Mouse (Mus musculus) heart, postnatal 36 days (tissue): ENCODE measurements around the gene Prkg1. TPM values are rescaled to one million over a fixed set of nuclear protein-coding genes. Genes with fewer than 3 reads are reported as not detected.

Experiments
- DNase-seq, 2 experiments: peaks; one replicate each; pipeline ENCODE4 v3.0.0; 2021 to 2022
- intact Hi-C: fragments of 180-260 bp; cut with DNase I; formaldehyde crosslinking; loops from one replicate; pipeline ENCODE4 v1.15.1; 2025
- total RNA-seq, 2 experiments: library from RNA; stranded (reverse); gene quantifications; 2 replicates each; pipeline ENCODE4 v1.2.3; 2021

The Prkg1 gene
- total RNA-seq, 2 experiments from 2014 or later, result 12.7 to 13.4 TPM

GRCm38 (mm10) chr19:31750976-31751676 is 13.7 kb downstream of the Prkg1 start:
- intact Hi-C loops, result loop anchor here (10.0 kb wide), 1 partner anchor 666 kb away; the partner anchor contains the start of gene Cstf2t
- no peak for DNase-seq

DNA sequence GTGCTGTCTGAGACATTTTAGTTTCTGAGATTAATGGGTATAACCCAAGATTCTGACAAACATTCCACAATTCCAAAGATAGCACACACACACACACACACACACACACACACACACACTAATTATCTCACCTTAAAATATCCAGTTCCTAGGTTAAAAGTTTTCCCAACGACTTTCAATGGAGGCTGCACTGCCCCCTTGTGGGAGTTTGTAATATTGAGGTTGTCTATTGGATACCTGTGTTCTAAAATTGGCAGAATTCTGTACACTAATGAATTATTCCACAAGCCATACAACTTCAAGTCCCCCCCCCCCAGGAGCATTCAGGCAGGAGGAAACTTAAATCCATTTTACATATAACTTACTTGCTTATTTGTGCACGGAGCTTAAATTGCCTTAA is 18.2 kb downstream of the Prkg1 start:
- DNase-seq, result peak; percentile 53 to 64
- intact Hi-C loops, result loop anchor here (2.0 to 5.0 kb wide), 2 partner anchors 404 to 1084 kb away; no protein-coding TSS in a partner anchor

- peak in 1 of 2 experiments; percentile 10 for DNase-seq
- intact Hi-C loops, result loop anchor here (5.0 kb wide), 1 partner anchor 36 kb away; no protein-coding TSS in a partner anchor
Measured at GRCm38 (mm10) chr19:31743241-31744045, 21.4 kb downstream of the Prkg1 start.

DNA sequence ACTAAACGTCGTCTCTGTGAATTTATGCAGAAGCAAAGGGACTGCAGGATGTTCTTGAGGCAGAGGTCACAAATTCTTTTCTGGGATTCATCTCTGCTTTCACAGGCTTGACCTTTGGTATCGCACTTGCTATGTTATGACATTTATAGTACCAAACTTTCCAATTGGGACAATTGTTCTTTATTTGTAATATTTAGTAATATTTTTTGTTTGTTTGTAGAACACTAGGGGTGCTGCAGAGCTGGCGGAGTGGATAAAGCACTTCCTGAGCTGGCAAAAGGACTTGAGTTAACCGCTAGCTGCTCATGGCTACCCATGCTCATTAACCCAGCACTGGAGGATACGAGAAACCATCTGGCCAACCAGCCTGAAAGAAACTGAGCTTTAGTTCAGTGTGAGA is 49.9 kb downstream of the Prkg1 start:
- peak in 1 of 2 experiments; percentile 8 for DNase-seq
- intact Hi-C loops, result no loop called here

- no peak for DNase-seq
- intact Hi-C loops, result no loop called here
Measured at GRCm38 (mm10) chr19:31714418-31714817, 50.4 kb downstream of the Prkg1 start.

DNA sequence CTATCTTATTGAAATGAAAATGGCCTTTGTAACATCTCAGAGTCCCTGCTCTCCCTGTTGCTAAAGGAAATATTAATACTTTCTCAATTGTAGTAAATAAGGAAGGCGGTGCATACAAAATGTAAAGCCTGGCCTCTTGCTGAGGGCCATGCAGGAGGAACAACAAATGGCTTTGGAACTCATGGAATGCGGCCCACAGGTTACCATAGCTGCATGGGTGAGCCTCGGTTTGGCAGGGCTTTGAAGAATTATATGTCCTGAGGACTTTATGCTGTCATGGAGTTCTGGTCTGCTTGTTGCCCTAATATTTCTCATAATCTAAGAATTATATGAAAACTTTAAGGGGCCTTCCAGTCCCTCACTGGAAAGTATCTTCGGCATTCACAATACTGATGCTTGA is 51.5 kb downstream of the Prkg1 start:
- intact Hi-C loops, result no loop called here
- DNase-seq, result no peak

GRCm38 (mm10) chr19:31710336-31710735 is 54.5 kb downstream of the Prkg1 start:
- DNase-seq, result no peak
- intact Hi-C loops, result no loop called here

- intact Hi-C loops, result no loop called here
- DNase-seq, result no peak
Measured at GRCm38 (mm10) chr19:31703991-31704390, 60.8 kb downstream of the Prkg1 start.

GRCm38 (mm10) chr19:31698916-31699315 is 65.9 kb downstream of the Prkg1 start:
- intact Hi-C loops, result no loop called here
- DNase-seq, result no peak

GRCm38 (mm10) chr19:31680821-31681220 is 84.0 kb downstream of the Prkg1 start:
- intact Hi-C loops, result loop anchor here (1.0 to 10.0 kb wide), 3 partner anchors 338 to 1016 kb away; no protein-coding TSS in a partner anchor
- no peak for DNase-seq

GRCm38 (mm10) chr19:31678324-31678723 is 86.5 kb downstream of the Prkg1 start:
- intact Hi-C loops, result no loop called here
- DNase-seq, result no peak

- intact Hi-C loops, result no loop called here
- DNase-seq, result no peak
Measured at GRCm38 (mm10) chr19:31671726-31672125, 93.1 kb downstream of the Prkg1 start.

DNA sequence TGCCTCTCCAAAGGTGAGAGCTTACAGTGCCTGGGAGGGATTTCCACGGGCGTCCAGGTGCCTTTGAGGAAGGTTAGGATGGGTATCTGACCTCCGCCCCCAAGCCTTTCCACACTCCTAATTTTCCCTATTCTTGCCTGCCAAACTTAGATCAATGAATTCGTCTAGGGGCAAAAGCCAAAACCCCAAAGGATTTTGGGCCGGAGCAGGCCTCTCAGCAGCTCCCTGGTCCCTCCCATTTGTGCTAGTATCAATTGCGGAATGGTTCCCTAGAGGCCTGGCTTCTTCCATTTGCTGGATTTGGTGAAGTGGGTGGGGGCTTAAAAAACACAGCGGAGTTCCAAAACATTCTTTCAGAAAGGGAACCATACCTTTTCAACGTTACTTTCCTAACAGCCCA is 99.8 kb downstream of the Prkg1 start:
- no peak for DNase-seq
- intact Hi-C loops, result no loop called here

DNA sequence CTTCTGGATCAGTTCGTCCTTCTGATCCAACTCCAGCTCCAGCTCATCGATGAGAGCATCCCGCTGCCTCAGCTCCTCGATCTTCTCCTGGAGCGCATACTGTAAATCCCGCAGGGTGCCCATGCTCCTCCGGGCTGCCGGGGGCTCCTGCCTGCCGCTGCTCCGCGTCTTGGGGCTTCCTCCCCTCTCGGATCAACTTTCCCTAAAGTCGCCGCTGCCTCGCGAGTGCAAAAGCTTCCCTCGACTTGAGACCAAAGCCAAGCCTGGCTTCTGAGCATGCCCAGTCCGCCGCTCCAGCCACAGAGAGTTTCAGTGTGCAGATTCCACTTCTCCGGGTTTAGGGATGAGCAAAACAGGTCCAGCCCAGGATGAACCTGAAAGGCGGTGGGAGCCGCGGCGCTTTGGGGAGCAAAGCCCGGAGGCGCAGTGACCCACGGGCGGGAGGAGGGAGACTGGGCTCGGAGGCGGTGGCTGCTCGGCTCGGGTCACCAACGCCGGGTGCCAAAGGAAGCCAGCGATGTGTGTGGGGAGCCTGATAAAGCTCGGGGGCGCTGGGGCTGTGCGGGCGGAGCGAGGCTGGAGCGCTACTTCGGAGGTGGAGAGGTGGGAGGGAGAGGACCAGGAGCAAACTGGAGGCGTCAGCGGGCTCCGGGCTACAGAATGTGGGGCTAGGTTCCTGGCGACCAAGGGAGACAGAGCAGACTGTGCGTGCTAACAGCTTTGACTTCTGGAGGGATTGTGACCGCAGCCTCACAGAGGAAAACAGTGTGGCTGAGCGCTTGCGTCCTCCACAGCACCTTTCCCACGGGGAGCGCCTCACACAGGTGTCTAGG is 100.5 kb downstream of the Prkg1 start:
- intact Hi-C loops, result no loop called here
- DNase-seq, result peak; percentile 60 to 62

DNA sequence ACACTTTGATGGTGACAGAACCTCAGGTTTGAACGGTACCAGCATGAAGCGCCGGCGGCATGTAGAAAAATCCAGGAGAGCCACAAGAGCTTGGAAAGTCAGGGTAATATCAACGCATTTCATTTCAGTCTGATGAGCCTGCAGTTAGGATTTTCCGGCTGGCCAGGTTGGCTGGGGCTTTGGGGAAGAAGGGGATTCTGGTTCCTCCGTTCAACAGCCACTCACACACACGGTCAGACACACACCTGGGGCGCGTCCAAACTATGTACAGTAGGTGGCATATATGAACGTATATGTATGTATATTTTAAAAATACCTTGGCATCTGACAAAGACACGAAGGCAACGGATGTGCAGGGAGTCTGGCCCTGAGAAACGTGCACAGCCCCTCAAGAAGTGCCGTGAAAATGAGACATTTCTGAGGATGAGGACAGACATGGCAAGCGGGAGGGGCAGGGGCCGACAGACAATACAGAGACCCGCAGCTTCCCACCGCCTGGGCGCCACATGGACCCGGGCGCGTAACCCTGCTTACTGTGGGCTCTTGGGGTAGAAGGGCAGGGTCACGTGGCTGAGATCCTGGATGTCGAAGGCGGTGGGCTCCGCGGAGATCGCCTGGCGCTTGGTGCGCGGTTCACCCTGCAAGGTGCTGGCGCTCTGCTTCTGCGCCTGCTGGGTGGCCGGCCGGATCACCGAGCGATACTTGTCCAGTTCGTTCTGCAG is 101.2 kb downstream of the Prkg1 start:
- intact Hi-C loops, result no loop called here
- DNase-seq, result peak in 1 of 2 experiments; percentile 14

DNA sequence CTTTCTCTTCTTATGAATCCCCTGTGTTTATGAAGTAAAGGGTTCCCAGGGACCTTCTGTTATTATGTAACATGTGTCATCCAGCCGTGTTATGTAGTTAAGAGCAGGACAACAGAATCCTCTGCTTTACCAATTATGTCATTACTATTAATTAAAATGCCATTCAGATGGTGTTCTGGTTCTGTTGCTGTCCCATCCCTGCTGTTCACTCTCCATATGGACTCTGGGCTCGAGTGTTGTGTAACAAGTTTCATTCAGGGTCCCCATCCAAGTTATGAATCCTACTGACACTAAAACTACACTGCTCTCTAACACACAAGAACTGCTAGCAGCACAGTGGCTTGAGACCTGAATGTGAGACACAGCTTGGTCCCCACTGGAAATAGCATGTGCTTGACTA is 102.0 kb downstream of the Prkg1 start:
- intact Hi-C loops, result no loop called here
- DNase-seq, result no peak

GRCm38 (mm10) chr19:31658751-31659397 is 106.0 kb downstream of the Prkg1 start:
- intact Hi-C loops, result no loop called here
- no peak for DNase-seq

- no peak for DNase-seq
- intact Hi-C loops, result no loop called here
Measured at GRCm38 (mm10) chr19:31656256-31656655, 108.6 kb downstream of the Prkg1 start.

DNA sequence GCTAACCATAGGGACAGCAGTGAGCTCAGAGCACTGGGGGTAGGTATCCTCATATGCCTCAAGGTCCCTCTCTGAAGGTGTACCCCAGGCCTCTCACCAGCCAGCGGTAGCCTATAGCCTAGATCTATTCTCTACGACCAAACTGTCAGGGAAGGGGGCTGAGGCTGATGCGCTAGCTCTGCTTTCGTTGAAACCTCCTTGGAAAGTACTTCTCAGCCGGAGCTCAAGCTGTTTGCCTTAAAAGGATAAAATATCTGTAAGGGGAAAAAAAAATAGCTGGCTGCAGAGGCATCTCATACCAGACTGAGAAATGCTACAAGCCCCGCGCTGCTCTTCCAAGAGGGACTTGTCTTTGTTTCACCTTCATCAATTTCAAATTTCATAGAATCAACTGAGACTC is 109.0 kb downstream of the Prkg1 start:
- intact Hi-C loops, result no loop called here

DNA sequence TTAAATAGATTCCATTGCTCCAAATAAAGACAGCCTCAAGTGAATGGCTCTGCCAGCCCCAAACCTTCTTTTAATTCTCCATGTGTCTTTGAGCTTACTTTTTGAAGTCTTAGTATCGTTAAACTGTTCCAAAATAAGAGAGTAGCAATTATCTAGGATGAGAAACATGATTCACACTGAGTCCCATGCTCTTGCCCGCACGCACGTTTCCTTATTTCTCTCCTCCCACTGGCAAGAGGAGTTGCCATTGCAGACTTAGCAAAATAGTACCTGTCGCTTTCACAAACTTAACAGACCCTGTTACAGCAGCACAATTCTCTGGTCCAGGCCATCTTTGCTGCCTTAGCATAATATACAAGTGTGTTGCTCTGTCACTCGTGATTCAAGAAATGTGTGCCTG is 110.8 kb downstream of the Prkg1 start:
- intact Hi-C loops, result no loop called here
- DNase-seq, result no peak

More for the DNA sequence above, 109.0 kb downstream of the Prkg1 start:
- no peak for DNase-seq
